Mouse (Mus musculus) gastrocnemius, postnatal 14 days (tissue): Measurements from ENCODE around the gene Ephb2. TPM values are rescaled to one million over a fixed set of nuclear protein-coding genes. Genes with fewer than 3 reads are reported as not detected.

Experiments
- DNase-seq: peaks from one replicate; pipeline ENCODE4 v3.0.0; 2021; ENCODE audit warnings: mixed read lengths
- intact Hi-C: fragments of 180-260 bp; cut with DNase I; formaldehyde crosslinking; loops from one replicate; pipeline ENCODE4 v1.15.1; 2025; ENCODE audit warnings: low total_unique reads
- total RNA-seq, 2 experiments: library from RNA; stranded (reverse); gene quantifications; 2 replicates each; pipeline ENCODE4 v1.2.3; 2021

The Ephb2 gene
- total RNA-seq, 2 experiments from 2014 or later = 1.2 to 4.2 TPM

DNA sequence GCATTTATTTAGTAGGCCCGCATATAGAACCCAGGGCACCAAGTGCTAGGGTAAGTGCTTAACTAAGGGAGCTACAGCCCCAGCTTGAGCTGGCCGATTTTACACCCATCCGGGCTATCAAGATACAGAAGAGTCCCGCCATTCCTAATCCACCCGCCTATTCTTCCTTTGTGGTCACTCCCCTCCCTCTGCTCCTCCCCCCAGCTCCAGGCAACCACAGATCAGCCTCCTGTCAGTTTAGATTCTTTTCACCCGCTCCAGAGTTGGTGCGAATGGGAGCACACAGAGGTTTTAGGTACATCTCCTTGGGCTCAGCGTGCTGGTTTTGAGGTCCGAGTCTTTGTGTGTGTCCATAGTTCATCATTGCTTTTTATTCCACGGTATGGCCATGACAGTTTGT is 196.9 kb downstream of the Ephb2 start:
- intact Hi-C loops = no loop called here
- DNase-seq = no peak

DNA sequence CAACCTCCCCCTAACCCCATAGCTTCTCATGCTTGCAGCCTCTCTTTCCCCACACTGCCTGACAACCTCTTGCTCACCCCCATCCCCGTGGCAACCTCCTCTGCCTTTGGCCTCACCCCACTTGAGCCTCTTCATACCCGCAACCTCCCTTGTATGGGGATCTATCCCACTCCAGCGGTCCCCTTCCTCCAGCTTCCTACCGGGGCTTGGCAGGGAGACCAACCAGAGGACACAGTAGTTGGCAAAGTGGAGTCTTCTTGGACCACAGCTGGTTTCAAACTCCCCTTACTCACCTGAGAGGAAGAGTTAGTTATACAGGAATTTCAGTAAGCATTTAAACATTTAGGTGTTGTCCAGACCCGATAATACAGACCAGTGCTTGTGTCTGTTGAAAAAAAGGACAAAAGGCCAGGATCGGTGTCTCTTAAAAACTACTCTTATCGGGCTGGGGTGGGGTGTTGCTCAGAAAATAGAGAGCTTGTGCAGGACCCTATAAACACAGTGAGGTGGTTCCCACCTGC is 197.5 kb downstream of the Ephb2 start:
- no peak for DNase-seq
- intact Hi-C loops = no loop called here

DNA sequence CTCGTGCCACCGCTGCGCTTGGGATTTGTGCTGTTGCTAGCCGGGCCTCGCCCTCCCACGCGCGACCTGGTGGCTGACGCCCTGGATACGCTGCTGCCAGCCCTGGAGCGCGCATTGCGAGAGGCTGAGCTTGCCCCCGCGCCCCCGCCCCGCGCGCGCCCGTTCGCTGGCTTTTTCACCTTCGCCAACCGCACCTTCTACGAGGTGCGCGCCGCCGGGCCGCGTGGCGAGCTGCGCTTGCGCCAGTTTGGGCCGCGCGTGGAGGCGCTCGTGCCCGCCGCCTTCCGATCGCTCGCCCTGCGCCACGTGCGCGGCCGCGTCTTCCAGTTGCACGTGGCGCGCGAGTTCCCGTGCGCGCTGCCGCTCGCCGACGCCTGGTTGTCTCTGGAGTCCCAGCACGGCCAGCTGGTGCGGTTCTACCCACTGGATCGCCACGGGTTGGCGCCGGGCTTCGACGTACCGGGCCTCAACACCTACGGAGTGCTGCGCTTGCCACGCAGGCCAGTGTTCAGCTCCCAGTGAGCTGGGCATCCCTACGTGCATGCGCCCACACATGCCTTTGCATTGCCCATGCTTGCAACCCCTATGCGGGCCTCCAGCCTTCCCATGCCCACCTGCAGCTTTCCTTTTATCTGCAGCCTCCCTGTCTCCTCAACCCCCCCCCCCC is 198.1 kb downstream of the Ephb2 start:
- intact Hi-C loops = no loop called here
- peak; percentile 20 for DNase-seq

DNA sequence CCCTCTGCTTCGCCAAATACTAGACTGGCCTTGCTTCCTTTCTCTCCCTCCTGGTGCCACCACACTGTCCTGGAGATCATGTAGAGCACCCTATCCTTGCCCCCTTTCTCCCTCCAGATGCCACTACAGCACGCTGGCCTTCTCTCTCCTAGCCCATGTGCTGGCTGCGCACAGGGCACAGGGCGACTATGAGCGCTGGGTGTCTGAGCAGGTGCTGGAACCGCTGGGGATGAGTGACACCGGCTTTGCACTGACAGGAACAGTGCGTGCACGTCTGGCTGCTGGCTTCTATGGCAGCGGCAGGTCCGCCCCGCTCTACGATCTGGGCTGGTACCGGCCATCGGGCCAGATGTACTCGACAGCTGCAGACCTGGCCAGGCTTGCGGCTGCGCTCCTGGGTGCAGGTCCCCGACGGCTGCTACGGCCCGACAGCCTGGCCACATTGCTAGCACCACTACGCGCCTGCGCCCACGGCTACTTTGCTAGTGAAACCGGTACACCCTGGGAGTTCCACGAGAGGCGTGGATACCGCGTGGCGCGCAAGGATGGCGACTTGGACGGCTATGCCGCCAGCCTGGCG is 198.7 kb downstream of the Ephb2 start:
- DNase-seq = no peak
- intact Hi-C loops = no loop called here

DNA sequence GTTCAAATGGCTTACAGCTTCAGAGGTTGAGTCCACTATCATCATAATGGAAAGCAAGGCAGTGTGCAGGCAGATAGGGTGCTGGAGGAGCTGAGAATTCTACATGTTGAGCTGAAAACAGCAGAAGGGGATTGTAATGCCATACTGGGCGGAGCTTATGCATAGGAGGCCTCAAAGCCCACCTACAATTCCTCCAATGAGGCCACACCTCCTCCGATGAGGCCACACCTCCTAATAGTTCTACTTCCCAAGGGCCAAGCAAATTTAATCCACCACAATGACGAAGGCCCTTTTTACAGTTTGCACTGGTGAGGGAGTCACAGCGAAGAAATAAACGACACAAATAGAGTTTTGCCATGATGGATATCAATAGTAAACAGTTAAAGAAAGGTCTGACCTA is 199.3 kb downstream of the Ephb2 start:
- DNase-seq = no peak
- intact Hi-C loops = no loop called here

- intact Hi-C loops = no loop called here
- DNase-seq = no peak
Observed at GRCm38 (mm10) chr4:136635995-136636394, 199.8 kb downstream of the Ephb2 start.

GRCm38 (mm10) chr4:136631237-136631994 is 204.4 kb downstream of the Ephb2 start:
- no peak for DNase-seq

DNA sequence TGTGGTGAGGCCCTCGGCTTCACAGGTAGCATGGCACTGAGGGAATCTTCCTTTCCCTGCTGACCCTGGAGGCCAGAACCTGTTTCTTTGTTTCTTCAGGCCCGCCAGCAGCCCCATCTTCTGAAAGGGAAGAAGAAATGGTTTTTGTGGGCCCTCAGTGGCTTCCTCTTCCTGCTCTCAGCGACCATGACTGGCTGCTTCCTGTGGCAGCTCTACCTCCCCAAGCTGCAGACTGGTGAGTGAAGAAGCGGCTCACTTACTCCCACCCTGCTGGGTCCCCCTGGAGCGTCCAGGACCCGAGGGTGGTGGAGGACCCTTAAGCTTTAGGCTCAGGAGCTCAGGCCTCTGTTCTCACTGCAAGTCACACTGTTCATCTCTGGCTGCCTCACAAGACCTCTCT is 209.2 kb downstream of the Ephb2 start:
- intact Hi-C loops = no loop called here

More at GRCm38 (mm10) chr4:136631237-136631994, 204.4 kb downstream of the Ephb2 start:
- intact Hi-C loops = no loop called here

DNA sequence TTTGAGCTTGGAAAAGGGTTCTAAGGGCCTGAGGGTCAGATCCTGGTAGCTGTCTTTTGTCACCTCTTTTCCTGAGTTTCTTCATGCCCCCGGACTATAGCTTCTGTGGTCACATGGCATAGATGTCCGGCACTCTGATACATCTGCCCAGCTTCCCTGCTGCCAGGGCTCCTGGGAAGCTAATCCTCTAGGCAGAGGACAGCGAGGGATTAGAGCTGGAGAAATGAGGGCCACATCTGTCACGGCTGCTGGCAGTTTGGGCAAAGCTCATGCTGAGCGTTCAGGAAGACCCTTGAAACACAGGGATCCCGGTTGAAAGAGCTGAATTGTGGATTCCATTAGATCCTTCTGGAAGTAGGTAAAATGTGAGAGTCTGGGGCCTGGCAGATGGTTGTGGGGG is 213.4 kb downstream of the Ephb2 start, which contains the start of gene Lactbl1:
Lactbl1 (plus strand) TSS at position 234 of the 400 bp plus-strand sequence.
- no peak for DNase-seq
- intact Hi-C loops = loop anchor here (5.0 kb wide), 3 partner anchors 95 to 250 kb away; no protein-coding TSS in a partner anchor

More for the DNA sequence above, 209.2 kb downstream of the Ephb2 start:
- no peak for DNase-seq

GRCm38 (mm10) chr4:136621956-136622355 is 213.8 kb downstream of the Ephb2 start:
- intact Hi-C loops = loop anchor here (5.0 kb wide), 3 partner anchors 95 to 250 kb away; no protein-coding TSS in a partner anchor

DNA sequence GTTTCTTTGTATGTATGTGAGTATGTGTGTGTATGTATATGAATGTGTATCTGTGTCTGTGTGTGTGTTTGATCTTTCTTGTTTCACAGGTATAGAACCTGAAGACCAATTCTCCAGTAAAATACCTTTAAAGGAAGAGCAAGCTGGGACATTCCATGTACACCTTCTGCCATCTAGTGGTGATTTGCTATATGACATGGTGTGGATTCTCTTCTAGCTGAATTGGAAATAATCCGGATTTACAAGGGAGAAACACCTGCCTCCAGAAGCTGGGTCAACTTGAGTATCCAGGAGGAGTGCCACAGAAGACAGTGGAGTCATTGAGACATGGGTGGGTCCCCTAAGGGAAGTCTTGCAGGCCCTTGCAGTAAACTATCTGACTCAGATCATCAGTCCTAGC is 214.5 kb downstream of the Ephb2 start:
- no peak for DNase-seq
- intact Hi-C loops = loop anchor here (5.0 kb wide), 3 partner anchors 94 to 249 kb away; no protein-coding TSS in a partner anchor

More at GRCm38 (mm10) chr4:136621956-136622355, 213.8 kb downstream of the Ephb2 start:
- no peak for DNase-seq

GRCm38 (mm10) chr4:136613657-136614056 is 222.1 kb downstream of the Ephb2 start:
- no peak for DNase-seq
- intact Hi-C loops = no loop called here

GRCm38 (mm10) chr4:136610387-136610856 is 225.4 kb downstream of the Ephb2 start, which contains the start of gene Tex46:
Tex46 (plus strand) TSS chr4:136610437.
- intact Hi-C loops = no loop called here
- DNase-seq = no peak

- intact Hi-C loops = no loop called here
- DNase-seq = no peak
Observed at GRCm38 (mm10) chr4:136605756-136606485, 229.9 kb downstream of the Ephb2 start.

- intact Hi-C loops = no loop called here
- peak; percentile 94 for DNase-seq
Observed at GRCm38 (mm10) chr4:136602568-136602967, 233.2 kb downstream of the Ephb2 start, which contains the start of gene Kdm1a. Kdm1a (minus strand) TSS chr4:136602723.

DNA sequence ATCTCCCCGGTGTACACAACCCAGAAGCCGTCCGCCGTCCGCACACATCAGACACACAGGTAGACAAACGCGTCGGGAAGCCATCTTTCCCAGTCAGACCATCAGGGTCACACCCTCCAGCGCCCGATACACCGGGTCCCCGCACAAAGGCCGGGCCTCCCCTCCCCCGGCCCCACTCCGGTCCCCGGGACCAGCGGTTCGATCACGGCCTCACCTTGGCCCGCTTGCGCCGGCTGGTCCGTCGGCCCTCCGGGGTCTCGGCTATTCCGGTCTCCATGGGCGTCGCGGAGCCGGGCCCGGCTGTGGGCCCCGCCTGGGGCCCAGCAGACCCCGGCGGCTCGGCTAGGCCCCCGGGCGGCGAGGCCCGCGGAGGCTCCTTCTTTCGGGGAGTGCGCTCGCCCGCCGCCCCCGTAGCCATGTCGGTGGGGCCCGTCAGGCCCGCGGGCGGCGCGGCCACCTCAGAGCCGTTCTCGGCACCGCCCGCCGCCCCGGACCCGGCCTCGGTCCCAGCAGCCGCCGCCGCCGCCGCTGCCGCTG is 233.7 kb downstream of the Ephb2 start:
- DNase-seq = peak; percentile 22

DNA sequence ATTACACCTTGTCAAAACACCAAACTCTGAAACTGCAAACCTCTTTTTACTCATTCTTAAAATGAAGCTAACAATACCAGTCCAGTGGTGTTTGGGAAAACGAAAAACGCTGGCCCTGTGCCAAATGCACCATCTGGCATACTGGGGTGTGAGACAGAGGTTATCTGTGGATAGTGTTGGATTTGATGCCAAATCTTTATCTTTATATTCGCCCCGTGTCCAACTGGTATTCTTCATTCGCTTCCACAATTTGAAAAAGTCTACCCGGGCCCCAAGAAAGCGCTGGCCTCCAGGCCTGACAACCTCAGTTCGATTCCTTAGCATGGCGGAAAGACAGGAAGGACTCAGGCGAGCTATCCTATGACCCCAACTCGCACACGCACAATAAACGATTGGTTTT is 234.3 kb downstream of the Ephb2 start:
- peak; percentile 56 for DNase-seq
- intact Hi-C loops = no loop called here

More for the DNA sequence above, 233.7 kb downstream of the Ephb2 start:
- intact Hi-C loops = no loop called here

DNA sequence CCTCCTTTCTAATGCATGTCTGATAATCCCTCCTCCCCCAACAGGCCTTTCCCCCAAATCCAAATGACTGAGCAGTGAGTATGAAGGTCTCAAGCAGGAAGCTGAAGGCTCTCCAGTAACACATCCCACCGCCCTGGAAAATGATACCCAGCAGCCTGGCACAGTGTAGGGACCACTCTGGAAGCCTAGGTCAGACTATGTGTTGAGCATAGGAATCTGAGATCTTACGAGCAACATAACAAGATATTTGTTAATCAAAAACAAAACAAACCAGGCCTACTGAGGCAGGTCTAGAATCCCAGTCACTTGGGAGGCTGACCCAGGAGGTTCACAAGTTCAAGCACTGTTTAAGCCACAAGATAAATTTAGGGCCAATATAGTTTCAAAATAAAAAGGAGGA is 235.3 kb downstream of the Ephb2 start:
- no peak for DNase-seq
- intact Hi-C loops = no loop called here

DNA sequence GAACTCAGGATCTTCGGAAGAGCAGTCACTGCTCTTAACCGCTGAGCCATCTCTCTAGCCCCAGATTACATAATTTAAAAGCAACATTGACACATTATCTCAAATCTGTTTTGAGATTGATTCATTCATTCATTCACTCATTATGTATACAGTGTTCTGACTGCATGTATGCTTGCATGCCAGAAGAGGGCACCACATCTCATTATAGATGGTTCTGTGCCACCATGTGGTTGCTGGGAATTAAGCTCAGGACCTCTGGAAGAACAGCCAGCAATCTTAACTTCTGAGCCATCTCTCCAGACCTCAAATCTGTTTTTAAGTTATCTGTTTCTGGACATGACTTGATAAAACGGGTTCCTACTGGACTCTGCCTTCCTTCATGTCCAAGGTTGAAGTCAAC is 235.9 kb downstream of the Ephb2 start:
- intact Hi-C loops = no loop called here

More for the DNA sequence above, 235.9 kb downstream of the Ephb2 start:
- DNase-seq = no peak
